Mouse (Mus musculus) A20 (cell line): ENCODE data around the gene Fcgbp.
"Not testable (repeated sequence)": the region's sequence is repeated elsewhere in the genome, so short reads cannot be mapped to it uniquely, and the experiment has no call there.

Source experiments
- DNase-seq: peaks from one replicate; pipeline ENCODE4 v3.0.0-alpha.2; 2011; ENCODE audit warnings: low read depth, low spot score

The Fcgbp gene

DNA sequence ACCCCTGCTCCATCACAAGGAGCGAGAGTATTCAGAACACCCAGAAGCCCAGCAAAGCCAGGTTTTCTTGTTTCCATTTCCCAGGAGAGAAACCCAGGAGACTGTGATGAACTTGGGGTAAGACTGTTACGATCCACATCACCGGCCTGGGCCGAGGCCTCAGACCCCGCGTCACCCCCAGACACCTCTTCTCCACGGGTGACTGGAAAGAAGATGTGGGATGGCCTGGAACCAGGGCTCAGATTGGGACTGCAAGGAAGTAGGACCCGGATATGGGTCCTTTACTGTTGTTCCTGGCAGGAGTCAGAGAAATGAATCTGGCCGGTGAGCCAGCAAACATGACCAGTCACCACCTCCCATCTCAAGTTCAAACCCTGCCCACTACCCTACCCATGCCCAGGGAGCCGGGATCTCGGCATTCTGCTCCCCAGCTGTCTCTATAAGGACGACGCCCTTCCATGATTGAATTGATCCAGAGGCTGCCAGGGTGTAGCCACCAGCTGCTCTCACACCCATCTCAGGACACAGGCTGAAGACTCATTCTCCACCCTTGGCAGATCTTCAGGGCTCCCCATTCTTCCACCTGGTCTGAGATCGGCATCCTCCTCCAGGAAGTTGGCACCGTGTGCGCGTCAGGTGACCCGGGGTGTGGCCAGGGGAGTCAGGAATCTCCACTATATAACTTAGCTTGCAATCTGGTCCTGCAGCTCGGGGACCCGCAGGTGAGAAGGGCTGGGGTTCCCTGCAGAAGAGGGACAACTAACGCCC lies at the start of gene Fcgbp:
TSS of gene Fcgbp (plus strand) at position 706 of the 768 bp plus-strand sequence.
- DNase-seq, result no peak

DNA sequence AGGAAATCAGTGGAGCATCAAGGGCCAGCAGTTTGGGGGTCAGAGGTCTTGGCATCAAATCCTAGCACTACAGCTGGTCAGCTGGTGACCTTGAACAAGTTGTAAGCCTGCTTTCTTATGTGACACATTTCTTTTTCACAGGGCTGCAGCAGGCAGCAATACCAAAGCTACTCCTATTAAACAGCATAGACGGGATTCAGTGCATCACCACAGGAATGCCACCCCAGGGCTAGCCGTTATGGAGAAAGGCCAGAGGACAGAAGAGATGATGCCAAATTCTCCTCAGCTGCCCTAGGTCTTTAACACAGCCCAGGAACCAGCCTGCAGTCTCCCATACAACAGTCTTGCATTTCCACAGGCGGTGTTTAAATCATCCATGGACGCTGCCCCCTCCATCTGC lies 26.5 kb upstream of the Fcgbp start:
- DNase-seq, result no peak

- DNase-seq, result peak; percentile 99
These were observed 21.3 kb upstream of the Fcgbp start, which contains the start of gene Psmc4 for GRCm38 (mm10) chr7:28049476-28050409. Psmc4 (minus strand) TSS chr7:28050101.

- DNase-seq, result no peak
These were observed 20.5 kb upstream of the Fcgbp start for GRCm38 (mm10) chr7:28050584-28050983.

DNA sequence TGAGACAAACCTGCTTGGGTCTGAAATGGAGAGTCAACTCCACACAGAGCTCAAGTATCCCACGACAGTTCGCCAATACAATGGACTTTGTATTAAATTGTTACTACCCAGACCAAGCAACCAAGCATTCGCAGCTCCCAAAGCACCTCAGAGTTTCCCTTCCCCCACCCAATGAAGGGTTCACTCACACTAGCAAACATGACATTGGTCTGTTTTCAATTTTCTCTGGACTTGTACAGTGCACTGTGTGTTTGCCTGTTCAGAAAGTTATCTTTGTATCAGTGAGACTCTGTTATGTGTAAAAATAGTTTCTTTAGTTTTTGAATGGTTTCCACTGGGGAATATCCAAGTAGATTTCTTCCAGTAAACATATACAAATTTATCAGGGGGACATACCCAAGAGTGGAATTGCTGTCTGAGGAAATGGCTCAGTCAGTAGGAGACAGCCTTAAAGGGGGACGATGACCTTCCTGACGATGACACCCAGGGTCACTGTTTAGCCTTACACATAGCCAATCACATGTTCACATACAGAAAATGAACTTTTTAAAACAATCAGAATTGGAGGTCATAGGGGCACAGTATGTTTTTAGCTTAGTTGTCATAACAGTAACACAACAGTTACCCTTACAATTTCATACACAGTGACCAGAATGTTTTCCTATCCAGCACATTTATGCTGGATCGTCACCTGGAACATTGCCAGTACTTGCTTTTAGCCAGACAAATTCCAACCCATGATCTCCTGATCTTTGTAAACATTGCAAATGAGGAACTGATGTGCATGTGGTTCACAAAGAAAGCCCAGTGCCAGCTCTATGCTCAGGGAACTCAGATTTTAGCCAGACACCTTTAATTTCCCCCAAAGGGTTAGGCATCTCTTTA lies 17.7 kb upstream of the Fcgbp start:
- no peak for DNase-seq

GRCm38 (mm10) chr7:28059972-28060371 lies 11.1 kb upstream of the Fcgbp start:
- DNase-seq, result no peak

- DNase-seq, result no peak
These were observed 2.4 kb upstream of the Fcgbp start for GRCm38 (mm10) chr7:28068661-28069060.

DNA sequence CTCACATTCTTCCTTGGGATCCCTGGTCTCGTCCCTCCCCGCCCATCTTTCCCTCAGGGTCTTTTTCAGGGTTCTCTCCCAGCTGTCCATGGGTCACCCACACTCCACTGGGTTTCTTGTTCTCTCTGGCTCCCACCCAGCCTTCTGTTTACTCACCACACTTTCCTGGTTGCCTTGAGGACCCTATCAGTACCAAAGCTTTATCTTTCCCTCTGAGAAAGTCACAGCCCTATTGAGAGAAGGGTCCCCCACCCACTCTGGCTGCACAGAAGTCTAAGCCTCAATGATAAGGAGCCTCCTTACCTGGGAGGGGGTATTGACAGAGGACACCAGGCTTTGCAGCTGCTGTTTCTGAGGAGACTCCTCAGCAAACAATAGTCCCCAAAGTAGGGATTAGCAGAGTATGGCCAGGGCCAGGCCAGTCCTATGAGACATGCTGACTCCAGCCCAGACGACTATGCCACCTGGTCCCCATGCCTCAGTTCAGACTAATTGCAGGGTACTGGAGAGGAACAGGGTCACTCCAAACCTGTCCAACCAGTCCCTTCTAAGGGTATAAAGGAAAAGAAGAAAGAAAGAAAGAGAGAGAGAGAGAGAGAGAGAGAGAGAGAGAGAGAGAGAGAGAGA lies 1.4 kb upstream of the Fcgbp start:
- no peak for DNase-seq

DNA sequence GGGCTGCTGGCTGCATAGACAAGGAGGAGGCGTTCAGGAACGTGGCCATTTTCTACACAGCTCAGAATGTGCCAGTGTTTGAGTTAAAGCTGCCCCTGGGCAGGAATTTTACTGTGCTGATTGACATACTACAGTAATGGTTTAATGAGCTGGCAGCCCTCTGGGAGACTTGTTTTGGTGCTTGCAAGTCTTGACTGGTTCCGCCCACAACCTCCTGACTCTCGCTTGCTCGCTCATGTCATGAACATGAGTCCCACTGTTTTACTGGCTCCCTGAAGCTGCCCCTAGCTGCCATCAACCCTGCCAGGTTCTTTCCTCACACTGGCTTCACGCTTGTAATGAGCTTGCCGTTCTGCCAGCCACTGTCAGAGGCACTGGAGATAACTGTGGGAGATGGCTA lies 13.2 kb downstream of the Fcgbp start:
- DNase-seq, result no peak

- DNase-seq, result no peak
These were observed 15.2 kb downstream of the Fcgbp start for GRCm38 (mm10) chr7:28086236-28086635.

DNA sequence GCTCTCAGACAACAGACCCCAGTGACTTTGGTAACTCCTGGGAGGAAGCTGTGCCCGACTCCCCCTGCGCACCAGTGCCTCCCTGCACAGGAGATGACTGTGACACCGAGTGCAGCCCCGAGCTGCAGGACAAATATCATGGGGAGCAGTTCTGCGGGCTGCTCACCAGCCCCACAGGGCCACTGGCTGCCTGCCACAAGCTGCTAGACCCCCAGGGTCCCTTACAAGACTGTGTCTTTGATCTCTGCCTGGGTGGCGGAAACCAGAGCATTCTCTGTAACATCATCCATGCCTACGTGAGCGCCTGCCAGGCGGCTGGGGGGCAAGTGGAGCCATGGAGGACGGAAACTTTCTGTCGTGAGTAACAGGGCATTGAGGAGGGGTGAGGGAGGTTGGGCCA lies 22.5 kb downstream of the Fcgbp start:
- DNase-seq, result no peak

GRCm38 (mm10) chr7:28099101-28099500 lies 28.1 kb downstream of the Fcgbp start:
- no peak for DNase-seq

DNA sequence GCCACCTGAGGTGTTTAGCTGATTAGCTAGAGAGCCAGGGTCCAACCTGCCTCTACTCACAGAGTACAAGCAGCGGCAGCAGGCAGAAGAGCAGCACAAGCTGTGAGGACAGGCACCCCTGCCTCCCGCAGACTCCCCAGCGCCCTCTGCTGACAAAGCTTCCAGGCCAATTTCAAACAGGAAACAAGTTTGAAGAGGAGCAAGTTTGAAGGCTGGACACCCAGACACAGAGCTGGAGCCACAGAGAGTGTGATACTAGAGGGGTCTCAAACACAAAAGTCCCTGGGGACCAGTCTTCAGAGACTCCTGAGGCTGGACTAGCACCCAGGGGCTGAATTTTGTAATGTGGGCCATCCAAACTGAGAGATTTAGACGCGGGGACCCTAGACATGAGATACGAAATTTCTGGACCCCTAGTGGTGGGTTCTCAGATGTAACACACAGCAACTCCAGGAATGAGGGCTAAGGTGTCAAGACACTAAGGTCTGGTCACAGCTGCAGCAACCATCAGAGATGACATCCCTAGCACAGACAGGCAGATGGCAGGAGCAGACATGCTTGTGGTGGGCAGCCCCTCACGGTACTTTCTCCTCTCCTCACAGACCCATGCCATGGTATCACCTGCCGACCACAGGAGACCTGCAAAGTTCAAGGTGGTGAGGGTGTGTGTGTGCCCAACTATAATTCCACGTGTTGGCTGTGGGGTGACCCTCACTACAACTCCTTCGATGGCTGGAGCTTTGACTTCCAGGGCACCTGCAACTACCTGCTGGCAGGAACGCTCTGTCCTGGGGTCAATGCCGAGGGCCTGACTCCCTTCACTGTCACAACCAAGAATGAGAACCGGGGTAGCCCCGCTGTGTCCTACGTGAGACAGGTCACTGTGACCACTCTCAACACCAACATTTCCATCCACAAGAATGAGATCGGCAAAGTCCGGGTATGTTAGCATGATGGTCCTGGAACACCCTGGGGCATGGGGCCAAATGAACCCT lies 29.9 kb downstream of the Fcgbp start:
- peak; percentile 80 for DNase-seq

DNA sequence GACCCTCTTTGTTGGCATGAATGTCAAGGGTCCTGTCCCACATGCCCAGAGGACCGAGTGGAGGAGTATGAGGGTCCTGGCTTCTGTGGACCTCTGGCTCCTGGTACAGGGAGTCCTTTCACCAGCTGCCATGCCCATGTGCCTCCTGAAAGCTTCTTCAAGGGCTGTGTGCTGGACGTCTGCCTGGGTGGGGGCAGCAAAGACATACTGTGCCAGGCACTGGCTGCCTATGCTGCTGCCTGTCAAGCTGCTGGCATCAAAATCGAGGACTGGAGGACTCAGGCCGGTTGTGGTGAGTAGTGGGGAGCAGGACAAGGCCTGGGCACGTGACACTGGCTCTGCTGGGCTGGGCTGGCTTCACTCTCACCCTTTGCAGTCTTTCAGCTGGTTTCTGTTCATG lies 31.9 kb downstream of the Fcgbp start:
- not testable (repeated sequence) for DNase-seq

- DNase-seq, result no peak
These were observed 33.6 kb downstream of the Fcgbp start for GRCm38 (mm10) chr7:28104670-28105069.

- DNase-seq, result no peak
These were observed 35.2 kb downstream of the Fcgbp start for GRCm38 (mm10) chr7:28106241-28106640.

GRCm38 (mm10) chr7:28114648-28115047 lies 43.6 kb downstream of the Fcgbp start:
- DNase-seq, result no peak

- no peak for DNase-seq
These were observed 58.1 kb downstream of the Fcgbp start, which contains the start of gene 9530053A07Rik for GRCm38 (mm10) chr7:28129166-28129565. 9530053A07Rik (plus strand) TSS chr7:28129466.

DNA sequence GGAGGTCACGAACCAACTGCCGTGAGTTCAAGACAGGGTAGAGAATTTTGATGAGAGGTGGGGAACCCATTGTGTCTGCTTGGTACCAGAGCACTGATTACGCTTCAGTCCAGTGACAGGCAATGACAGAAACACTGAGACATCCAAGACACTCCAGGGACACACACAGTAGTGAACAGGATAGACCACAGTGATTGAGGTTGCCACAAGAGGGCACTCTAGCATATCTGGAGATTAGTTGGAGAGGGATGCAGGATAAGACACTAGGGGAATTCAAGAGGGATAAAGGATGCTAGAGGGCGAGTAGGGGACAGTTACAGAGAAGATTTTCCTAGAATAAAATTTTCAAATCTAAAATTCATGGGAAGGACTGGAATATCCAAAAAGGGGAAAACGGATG lies 66.6 kb downstream of the Fcgbp start:
- DNase-seq, result peak; percentile 26

DNA sequence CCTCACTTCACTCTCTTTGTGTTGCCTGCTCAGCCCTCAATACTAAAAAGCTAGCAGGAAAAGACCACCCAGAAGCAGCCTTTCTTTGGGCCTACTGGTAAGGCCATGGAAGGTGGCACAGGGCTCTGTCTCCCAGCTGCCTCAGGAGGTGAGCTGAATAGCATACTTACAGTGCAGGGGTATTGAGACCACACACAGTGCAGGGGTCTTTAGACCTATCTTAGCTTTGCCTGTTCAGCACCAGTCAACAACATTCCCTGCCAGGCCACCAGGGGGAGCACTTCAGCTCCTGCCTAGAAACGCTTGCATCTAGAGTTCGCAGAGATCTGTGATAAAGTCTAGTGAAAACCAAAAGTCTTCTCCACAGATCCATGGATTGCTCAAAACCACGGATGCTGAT lies 77.2 kb downstream of the Fcgbp start:
- DNase-seq, result peak; percentile 57
